Mouse (Mus musculus): Measurements from ENCODE around the gene Zzef1.
"Not testable (repeated sequence)": the region's sequence is repeated elsewhere in the genome, so short reads cannot be mapped to it uniquely, and the experiment has no call there.

Zzef1 gene

GRCm38 (mm10) chr11:72795455-72796295 is at the start of gene Zzef1, which contains the start of gene Cyb5d2:
Gene Zzef1, plus strand, starts transcription at chr11:72796226.
Gene Cyb5d2, minus strand, starts transcription at chr11:72796142.
- peak; percentile 97 to 98 for DNase-seq

- DNase-seq, result no peak
Measured at GRCm38 (mm10) chr11:72751956-72752355, 44.1 kb upstream of the Zzef1 start.

GRCm38 (mm10) chr11:72758316-72758715 is 37.7 kb upstream of the Zzef1 start:
- no peak for DNase-seq

GRCm38 (mm10) chr11:72759581-72759980 is 36.4 kb upstream of the Zzef1 start:
- no peak for DNase-seq

- no peak for DNase-seq
Measured at GRCm38 (mm10) chr11:72760781-72761180, 35.2 kb upstream of the Zzef1 start.

GRCm38 (mm10) chr11:72764270-72764669 is 31.8 kb upstream of the Zzef1 start:
- DNase-seq, result peak in 1 of 2 experiments; percentile 9

- no peak for DNase-seq
Measured at GRCm38 (mm10) chr11:72767716-72768115, 28.3 kb upstream of the Zzef1 start.

- DNase-seq, result no peak
Measured at GRCm38 (mm10) chr11:72769061-72769460, 27.0 kb upstream of the Zzef1 start.

- no peak for DNase-seq
Measured at GRCm38 (mm10) chr11:72770324-72770723, 25.7 kb upstream of the Zzef1 start.

GRCm38 (mm10) chr11:72770816-72771215 is 25.2 kb upstream of the Zzef1 start:
- no peak for DNase-seq

GRCm38 (mm10) chr11:72771461-72771860 is 24.6 kb upstream of the Zzef1 start:
- no peak for DNase-seq

- DNase-seq, result not testable (repeated sequence)
Measured at GRCm38 (mm10) chr11:72772611-72773010, 23.4 kb upstream of the Zzef1 start.

- no peak for DNase-seq
Measured at GRCm38 (mm10) chr11:72778957-72779356, 17.1 kb upstream of the Zzef1 start.

GRCm38 (mm10) chr11:72782103-72782502 is 13.9 kb upstream of the Zzef1 start:
- no peak for DNase-seq

- DNase-seq, result no peak
Measured at GRCm38 (mm10) chr11:72782503-72782902, 13.5 kb upstream of the Zzef1 start.

GRCm38 (mm10) chr11:72792033-72792432 is 4.0 kb upstream of the Zzef1 start:
- no peak for DNase-seq

GRCm38 (mm10) chr11:72795149-72795454 is 924 bp upstream of the Zzef1 start:
- no peak for DNase-seq

- peak; percentile 9 to 52 for DNase-seq
Measured at GRCm38 (mm10) chr11:72796296-72796687, 266 bp downstream of the Zzef1 start.

- no peak for DNase-seq
Measured at GRCm38 (mm10) chr11:72796773-72797338, 830 bp downstream of the Zzef1 start.

GRCm38 (mm10) chr11:72798112-72798511 is 2.1 kb downstream of the Zzef1 start:
- no peak for DNase-seq

- no peak for DNase-seq
Measured at GRCm38 (mm10) chr11:72801182-72801581, 5.2 kb downstream of the Zzef1 start.

- no peak for DNase-seq
Measured at GRCm38 (mm10) chr11:72803038-72803437, 7.0 kb downstream of the Zzef1 start.

GRCm38 (mm10) chr11:72804586-72804985 is 8.6 kb downstream of the Zzef1 start:
- DNase-seq, result no peak

- DNase-seq, result no peak
Measured at GRCm38 (mm10) chr11:72805232-72805631, 9.2 kb downstream of the Zzef1 start.

Data from kidney, postnatal 36 days (tissue).